Mouse (Mus musculus) intestine, embryonic 14.5 days (tissue): Measurements from ENCODE around the gene Trim2. TPM values are rescaled to one million over a fixed set of nuclear protein-coding genes. Genes with fewer than 3 reads are reported as not detected.

Source experiments
- polyA plus RNA-seq: library from polyadenylated mRNA; unstranded; fragments of >200 nt; fragmentation: Nextera tagmentation; extraction: Ambion mirVana; gene quantifications from 2 replicates; pipeline ENCODE4 v1.2.1, GENCODE M21; 2014

The Trim2 gene
- polyA plus RNA-seq, 1 experiment from 2014 or later: 58.1 TPM

Other genes with a start within 250 kb of the Trim2 start
- gene Mnd1, start 151.1 kb downstream of the Trim2 start, polyA plus RNA-seq: 13.6 and 16.5 TPM in 2 replicates
- gene Gm6525, start 132.8 kb downstream of the Trim2 start, polyA plus RNA-seq: 1.4 and 2.1 TPM in 2 replicates
- gene Fhdc1, start 173.6 kb upstream of the Trim2 start, polyA plus RNA-seq: 5.9 and 7.4 TPM in 2 replicates